ENCODE assay signal across 8 mouse cellular contexts in genomic region chr10:127265727-127266111, GRCm38 (mm10). TPM values are rescaled to one million over a fixed set of nuclear protein-coding genes. Genes with fewer than 3 reads are reported as not detected.
DNase-seq lines count a peak whose midpoint lies in the region; ATAC-seq and TF ChIP-seq lines count a peak whose summit lies in the region.

No protein-coding gene starts in this region.

- peak overlapping the region; percentile 99 for H3K4me3 ChIP-seq in heart, embryonic 10.5 days
- peak overlapping the region; percentile 97 for H3K4me3 ChIP-seq in forebrain, embryonic 11.5 days (ENCODE audit: low read depth, low read length)
- H3K4me3 ChIP-seq in limb, embryonic 14.5 days (replicated peaks; ENCODE audit: low read length), result peak overlapping the region; percentile 98

- H3K4me2 ChIP-seq in forebrain, embryonic 11.5 days (ENCODE audit: low read depth, low read length, severe bottlenecking), result peak overlapping the region; percentile 24; the same call in 1 of the 2 replicates
- H3K4me2 ChIP-seq in limb, embryonic 14.5 days (replicated peaks; ENCODE audit: low read depth, low read length, severe bottlenecking), result peak overlapping the region; percentile 92

- peaks cover 41% of the 10 kb centered on the region for H3K27me3 ChIP-seq in heart, embryonic 10.5 days (ENCODE audit: insufficient read depth, poor library complexity, severe bottlenecking)
- H3K27me3 ChIP-seq in forebrain, embryonic 11.5 days (ENCODE audit: control insufficient read depth, insufficient read depth, low read length), result peaks cover 10% of the 10 kb centered on the region; the same call in 1 of the 2 replicates
- H3K27me3 ChIP-seq in limb, embryonic 14.5 days (ENCODE audit: control insufficient read depth, insufficient read depth, low read length), result no peaks in the 10 kb centered on the region; the same call in 1 of the 2 replicates

- peaks cover 32% of the 10 kb centered on the region for H3K4me1 ChIP-seq in heart, embryonic 10.5 days
- peaks cover 16% of the 10 kb centered on the region for H3K4me1 ChIP-seq in forebrain, embryonic 11.5 days (replicated peaks; ENCODE audit: control insufficient read depth, insufficient read depth, low read length)
- H3K4me1 ChIP-seq in limb, embryonic 14.5 days (ENCODE audit: control insufficient read depth, insufficient read depth, low read length), result peaks cover 14% of the 10 kb centered on the region

- 32% methylated on average over 4 of the region's 4 CpGs for WGBS in heart, embryonic 10.5 days
- WGBS in forebrain, embryonic 11.5 days, result 34% methylated on average over 4 of the region's 4 CpGs
- 37% methylated on average over 4 of the region's 4 CpGs for WGBS in limb, embryonic 14.5 days

- peak; percentile 20 for ATAC-seq in CD4-positive, CD25-positive, alpha-beta regulatory T cell, adult 4 months
- peak; percentile 32; the same call in 1 of the 2 replicates for ATAC-seq in forebrain, embryonic 11.5 days (replicated peaks; ENCODE audit: low FRiP score)
- no peak for ATAC-seq in limb, embryonic 14.5 days (ENCODE audit: low FRiP score, low read depth)

- no peaks in the 10 kb centered on the region for H3K9me3 ChIP-seq in heart, embryonic 10.5 days
- no peaks in the 10 kb centered on the region for H3K9me3 ChIP-seq in forebrain, embryonic 11.5 days (ENCODE audit: control insufficient read depth, low read length)
- H3K9me3 ChIP-seq in limb, embryonic 14.5 days (ENCODE audit: control insufficient read depth, low read length), result no peaks in the 10 kb centered on the region

- no peak overlapping the region for H3K9ac ChIP-seq in forebrain, embryonic 11.5 days (ENCODE audit: low read length)
- H3K9ac ChIP-seq in limb, embryonic 14.5 days (ENCODE audit: low read depth, low read length, severe bottlenecking), result no peak overlapping the region

- DNase-seq in heart, embryonic 10.5 days (ENCODE audit: low spot score), result no peak
- no peak for DNase-seq in heart, adult 9 months (ENCODE audit: low spot score in 2 of 2)
- DNase-seq in forebrain, embryonic 11.5 days (ENCODE audit: low spot score), result no peak
- no peak for DNase-seq in limb, embryonic 14.5 days (ENCODE audit: low spot score)
- peak; percentile 35 for DNase-seq in retina, embryonic 14.5 days (ENCODE audit: low spot score)
- no peak for DNase-seq in left cerebral cortex, adult 9 months (ENCODE audit: low spot score in 2 of 2)
- DNase-seq in left cerebral cortex, adult 8-10 months (ENCODE audit: low spot score in 2 of 2), result no peak

- H3K36me3 ChIP-seq in heart, embryonic 10.5 days, result peaks cover 25% of the 10 kb centered on the region
- H3K36me3 ChIP-seq in forebrain, embryonic 11.5 days (ENCODE audit: control insufficient read depth, insufficient read depth, low read length), result no peaks in the 10 kb centered on the region; the same call in 1 of the 2 replicates
- H3K36me3 ChIP-seq in limb, embryonic 14.5 days (ENCODE audit: control insufficient read depth, insufficient read depth, low read length), result peaks cover 24% of the 10 kb centered on the region

- H3K27ac ChIP-seq in heart, embryonic 10.5 days, result peak overlapping the region; percentile 99
- no peak overlapping the region for H3K27ac ChIP-seq in forebrain, embryonic 11.5 days (ENCODE audit: low read depth, low read length)
- H3K27ac ChIP-seq in limb, embryonic 14.5 days (replicated peaks; ENCODE audit: low read depth, low read length), result no peak overlapping the region

- TF ChIP-seq POLR2A in limb, embryonic 14.5 days (IDR thresholded peaks at IDR 0.05; ENCODE audit: borderline replicate concordance, extremely low read depth, insufficient read depth, insufficient read length), result no peak

RNA-seq across cellular contexts. Expression of gene Dctn2, which starts 0.4 kb away (rescaled TPM):
- polyA plus RNA-seq in heart, embryonic 10.5 days (2016; fragmentation: Nextera tagmentation; extraction: Ambion mirVana), result 155 and 167 TPM in 2 replicates
- polyA plus RNA-seq in CD4-positive, CD25-positive, alpha-beta regulatory T cell, adult 4 months (2017; shearing (Covaris generic)), result 10 to 100 TPM; 43.8 to 48.0 TPM
- polyA plus RNA-seq in forebrain, embryonic 11.5 days (2014; fragmentation: Nextera tagmentation; extraction: Ambion mirVana), result 202 and 207 TPM in 2 replicates
- 221 and 240 TPM in 2 replicates for polyA plus RNA-seq in limb, embryonic 14.5 days (2012; rRNA removed)
- 168 and 178 TPM in 2 replicates for polyA plus RNA-seq in limb, embryonic 14.5 days (2014; fragmentation: Nextera tagmentation; extraction: Ambion mirVana)
- total RNA-seq in left cerebral cortex, adult 8-10 months (2022), result 100 to 1,000 TPM; 254 to 263 (median 254) TPM

RNA-seq across cellular contexts. Expression of gene Kif5a, which starts 2.6 kb away (rescaled TPM):
- 0.41 and 1.4 TPM in 2 replicates for polyA plus RNA-seq in heart, embryonic 10.5 days (2016; fragmentation: Nextera tagmentation; extraction: Ambion mirVana)
- polyA plus RNA-seq in CD4-positive, CD25-positive, alpha-beta regulatory T cell, adult 4 months (2017; shearing (Covaris generic)), result not detected
- 21.7 and 23.6 TPM in 2 replicates for polyA plus RNA-seq in forebrain, embryonic 11.5 days (2014; fragmentation: Nextera tagmentation; extraction: Ambion mirVana)
- 9.4 and 9.7 TPM in 2 replicates for polyA plus RNA-seq in limb, embryonic 14.5 days (2012; rRNA removed)
- 2.8 and 3.5 TPM in 2 replicates for polyA plus RNA-seq in limb, embryonic 14.5 days (2014; fragmentation: Nextera tagmentation; extraction: Ambion mirVana)
- 1,000 to 10,000 TPM; 1,113 to 1,308 (median 1,238) TPM for total RNA-seq in left cerebral cortex, adult 8-10 months (2022)

RNA-seq across cellular contexts. Expression of gene Mbd6, which starts 23.1 kb away (rescaled TPM):
- polyA plus RNA-seq in heart, embryonic 10.5 days (2016; fragmentation: Nextera tagmentation; extraction: Ambion mirVana), result 11.3 and 16.9 TPM in 2 replicates
- polyA plus RNA-seq in CD4-positive, CD25-positive, alpha-beta regulatory T cell, adult 4 months (2017; shearing (Covaris generic)), result 10 to 100 TPM in 1 of 2 experiments, 1 to 10 TPM in 1; 4.0 to 14.7 TPM
- 22.6 and 24.0 TPM in 2 replicates for polyA plus RNA-seq in forebrain, embryonic 11.5 days (2014; fragmentation: Nextera tagmentation; extraction: Ambion mirVana)
- polyA plus RNA-seq in limb, embryonic 14.5 days (2012; rRNA removed), result 68.1 and 86.6 TPM in 2 replicates
- polyA plus RNA-seq in limb, embryonic 14.5 days (2014; fragmentation: Nextera tagmentation; extraction: Ambion mirVana), result 19.9 and 20.7 TPM in 2 replicates
- total RNA-seq in left cerebral cortex, adult 8-10 months (2022), result 10 to 100 TPM; 32.5 to 53.7 (median 44.4) TPM

RNA-seq across cellular contexts. Expression of gene Mars, which starts 45.9 kb away (rescaled TPM):
- 119 and 140 TPM in 2 replicates for polyA plus RNA-seq in heart, embryonic 10.5 days (2016; fragmentation: Nextera tagmentation; extraction: Ambion mirVana)
- 10 to 100 TPM; 20.4 to 33.2 TPM for polyA plus RNA-seq in CD4-positive, CD25-positive, alpha-beta regulatory T cell, adult 4 months (2017; shearing (Covaris generic))
- polyA plus RNA-seq in forebrain, embryonic 11.5 days (2014; fragmentation: Nextera tagmentation; extraction: Ambion mirVana), result 191 and 195 TPM in 2 replicates
- 78.5 and 79.8 TPM in 2 replicates for polyA plus RNA-seq in limb, embryonic 14.5 days (2012; rRNA removed)
- 113 and 114 TPM in 2 replicates for polyA plus RNA-seq in limb, embryonic 14.5 days (2014; fragmentation: Nextera tagmentation; extraction: Ambion mirVana)
- 10 to 100 TPM; 54.2 to 61.3 (median 56.8) TPM for total RNA-seq in left cerebral cortex, adult 8-10 months (2022)

RNA-seq across cellular contexts. Expression of gene Pip4k2c, which starts 54.3 kb away (rescaled TPM):
- polyA plus RNA-seq in heart, embryonic 10.5 days (2016; fragmentation: Nextera tagmentation; extraction: Ambion mirVana), result 27.9 and 29.3 TPM in 2 replicates
- polyA plus RNA-seq in CD4-positive, CD25-positive, alpha-beta regulatory T cell, adult 4 months (2017; shearing (Covaris generic)), result 10 to 100 TPM; 24.2 to 39.3 TPM
- 16.4 and 17.2 TPM in 2 replicates for polyA plus RNA-seq in forebrain, embryonic 11.5 days (2014; fragmentation: Nextera tagmentation; extraction: Ambion mirVana)
- polyA plus RNA-seq in limb, embryonic 14.5 days (2012; rRNA removed), result 33.1 and 37.5 TPM in 2 replicates
- 22.0 and 23.3 TPM in 2 replicates for polyA plus RNA-seq in limb, embryonic 14.5 days (2014; fragmentation: Nextera tagmentation; extraction: Ambion mirVana)
- 100 to 1,000 TPM; 104 to 112 (median 106) TPM for total RNA-seq in left cerebral cortex, adult 8-10 months (2022)
